Mouse (Mus musculus) liver, embryonic 14.5 days (tissue): Measurements from ENCODE around the gene Scap. TPM values are rescaled to one million over a fixed set of nuclear protein-coding genes. Genes with fewer than 3 reads are reported as not detected.
A peak's percentile ranks its signal among the peaks of the same experiment; 100 is the strongest.

ENCODE experiments used
- ATAC-seq: fragments of 200-750 bp; cut with Nextera tagmentation; 2 replicates; pipeline ENCODE4 v1.8.0; 2017; ENCODE audit warnings: moderate number of reproducible peaks, mild to moderate bottlenecking, moderate library complexity; ENCODE audit not compliant: insufficient read depth
- DNase-seq, 3 experiments: peaks; one replicate each; pipeline ENCODE4 v3.0.0-alpha.2; 2012 to 2013; ENCODE audit warnings: low read depth in 3 of 3, low spot score in 3 of 3
- H3K27ac ChIP-seq: fragments of 300-500 bp; sonication (generic); 2 replicates; pipeline ENCODE4 v1.5.1; 2014; ENCODE audit warnings: moderate library complexity, mild to moderate bottlenecking, control low read depth, inconsistent platforms
- H3K27me3 ChIP-seq: fragments of 300-500 bp; sonication (generic); 2 replicates; pipeline ENCODE4 v1.6.1; 2014; ENCODE audit warnings: mild to moderate bottlenecking, low read length, moderate library complexity; ENCODE audit not compliant: control insufficient read depth, insufficient read depth
- H3K36me3 ChIP-seq: fragments of 300-500 bp; sonication (generic); replicated peaks from 2 replicates; pipeline ENCODE4 v1.6.1; 2014; ENCODE audit warnings: low read depth; ENCODE audit not compliant: control insufficient read depth, insufficient read depth
- H3K4me1 ChIP-seq, 2 experiments: fragments of 200-500 bp in 1 of 2; fragments of 300-500 bp in 1 of 2; sonication (generic) in 1 of 2; replicated peaks; 2 replicates each; pipeline ENCODE4 v1.6.1; 2012 to 2014; ENCODE audit warnings: antibody characterized with exemption in 1 of 2, inconsistent platforms in 1 of 2, low read length in 1 of 2; ENCODE audit not compliant: control insufficient read depth in 2 of 2, insufficient read depth in 2 of 2
- H3K4me2 ChIP-seq: fragments of 300-500 bp; sonication (generic); 2 replicates; pipeline ENCODE4 v1.6.1; 2014; ENCODE audit warnings: low read depth, mild to moderate bottlenecking, control low read depth, moderate library complexity
- H3K4me3 ChIP-seq, 2 experiments: fragments of 200-500 bp in 1 of 2; fragments of 300-500 bp in 1 of 2; sonication (generic) in 1 of 2; 2 replicates each; pipeline ENCODE4 v1.5.1; 2012 to 2014; ENCODE audit warnings: low read depth in 2 of 2, low read length in 2 of 2, mild to moderate bottlenecking in 2 of 2, control low read depth in 1 of 2, inconsistent platforms in 1 of 2, moderate library complexity in 1 of 2; ENCODE audit not compliant: insufficient read depth in 1 of 2
- H3K9ac ChIP-seq: fragments of 300-500 bp; sonication (generic); replicated peaks from 2 replicates; pipeline ENCODE4 v1.6.1; 2014; ENCODE audit warnings: mild to moderate bottlenecking, control low read depth, moderate library complexity
- H3K9me3 ChIP-seq: fragments of 300-500 bp; sonication (generic); 2 replicates; pipeline ENCODE4 v1.6.1; 2016; ENCODE audit warnings: low read length, mixed read lengths; ENCODE audit not compliant: control insufficient read depth
- CTCF ChIP-seq: IDR thresholded peaks from 2 replicates; pipeline ENCODE4 v1.5.1; 2016; ENCODE audit warnings: antibody characterized with exemption, low read depth, control low read depth
- EP300 ChIP-seq: IDR thresholded peaks from 2 replicates; pipeline ENCODE4 v1.6.1; 2016; ENCODE audit warnings: antibody characterized with exemption, low read depth
- WGBS: fragments of 180-500 bp; shearing (Covaris S2); extraction: QIAGEN DNeasy Blood & Tissue Kit; methylation state at CpG from one replicate; pipeline ENCODE4 v1.1.7; 2014; ENCODE audit not compliant: insufficient replicate concordance; 5-methylcytosine and 5-hydroxymethylcytosine counted together
- polyA plus RNA-seq, 2 experiments: library from polyadenylated mRNA; depleted of rRNA in 1 of 2; stranded (reverse) in 1 of 2; unstranded in 1 of 2; fragments of >200 nt; fragmentation: Nextera tagmentation in 1 of 2; extraction: Ambion mirVana in 1 of 2; gene quantifications; 2 replicates each; pipeline versions ENCODE4 v1.2.1 to v1.2.3; 2012 to 2014

Gene Scap
- polyA plus RNA-seq, 2 experiments, result 9.4 to 15.6 TPM

DNA sequence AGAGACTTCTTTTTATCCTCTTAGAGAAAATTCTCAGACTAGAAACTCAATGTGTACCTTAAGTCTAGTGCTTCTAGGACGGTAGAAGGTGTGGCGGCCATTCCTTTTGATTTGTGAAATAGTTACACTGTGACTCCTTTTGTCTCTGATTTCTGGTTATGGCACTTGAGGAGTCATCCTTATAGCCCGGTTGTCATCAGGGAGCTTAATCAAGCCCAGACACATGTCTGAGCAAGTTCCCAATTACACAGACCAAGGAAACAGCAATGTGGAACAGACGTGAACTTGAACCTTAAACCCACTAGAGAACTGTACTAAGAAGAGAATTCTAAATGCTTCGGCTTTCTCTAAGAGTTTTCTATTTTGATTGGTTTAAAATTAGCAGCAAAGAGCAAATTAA is 17.1 kb downstream of the Scap start:
- H3K4me1 ChIP-seq, result peaks cover 3 to 17% of the 10 kb centered on the region in 2 experiments; a peak in 2 of 4 replicates
- no peak overlapping the region for H3K4me3 ChIP-seq
- no peak overlapping the region for H3K4me2 ChIP-seq
- no peak overlapping the region for H3K9ac ChIP-seq
- 60% methylated on average over 5 of the region's 5 CpGs for WGBS
- H3K36me3 ChIP-seq, result no peaks in the 10 kb centered on the region
- no peak for ATAC-seq
- no peaks in the 10 kb centered on the region for H3K27me3 ChIP-seq
- no peak for TF ChIP-seq CTCF
- TF ChIP-seq EP300, result no peak
- DNase-seq, result no peak
- H3K9me3 ChIP-seq, result no peaks in the 10 kb centered on the region
- H3K27ac ChIP-seq, result no peak overlapping the region

DNA sequence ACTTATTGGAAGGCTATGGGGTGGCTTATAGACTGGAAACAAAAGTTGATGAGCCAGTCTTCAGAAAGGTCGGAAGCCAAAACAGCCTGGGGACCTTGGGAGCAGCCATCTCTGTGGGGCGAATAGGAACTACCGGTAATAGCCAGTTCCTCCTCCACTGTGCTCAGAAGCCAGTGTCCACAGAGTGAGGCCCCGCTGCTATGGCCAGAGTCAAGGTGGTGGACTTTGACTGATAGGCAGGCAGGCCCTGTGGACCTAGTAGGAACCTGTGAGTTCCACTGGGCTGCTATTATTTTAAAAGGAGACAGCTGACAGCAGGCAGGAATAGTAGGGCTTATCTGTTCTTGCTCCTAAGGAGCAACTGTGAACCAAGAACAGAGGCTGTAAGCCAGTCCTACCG is 17.5 kb downstream of the Scap start:
- TF ChIP-seq CTCF (no peak), EP300 (no peak)
- Histone ChIP-seq H3K4me2 (no peak overlapping the region), H3K9ac (no peak overlapping the region), H3K4me3 (no peak overlapping the region), H3K9me3 (no peaks in the 10 kb centered on the region), H3K27ac (no peak overlapping the region), H3K36me3 (no peaks in the 10 kb centered on the region), H3K4me1 (peaks cover 3 to 17% of the 10 kb centered on the region in 2 experiments; a peak in 2 of 4 replicates), H3K27me3 (no peaks in the 10 kb centered on the region)
- ATAC-seq (peak; percentile 50; the same call in 1 of the 2 replicates), DNase-seq (no peak)
- 38% methylated on average over 5 of the region's 5 CpGs for WGBS

DNA sequence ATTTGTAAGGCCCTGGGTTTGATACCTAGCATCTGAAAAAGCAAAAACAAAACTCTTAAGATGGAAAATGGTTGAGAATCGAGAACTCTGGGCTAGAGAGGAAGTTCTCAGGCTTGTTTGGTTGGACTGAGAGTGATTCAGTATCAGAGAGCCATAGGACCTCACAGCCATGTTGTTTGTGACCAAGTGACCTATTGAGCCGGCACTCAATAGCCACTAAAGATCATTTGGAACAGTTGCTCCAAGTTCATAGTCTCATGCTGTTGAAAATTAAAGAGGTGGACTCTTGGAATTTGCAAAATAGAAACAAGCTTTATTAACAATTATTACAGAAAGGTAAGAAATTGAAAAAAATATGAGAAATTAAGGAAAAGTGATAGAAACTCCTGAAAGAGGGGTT is 18.3 kb downstream of the Scap start:
- no peak for ATAC-seq
- DNase-seq, result no peak
- Histone ChIP-seq H3K36me3 (no peaks in the 10 kb centered on the region), H3K9ac (no peak overlapping the region), H3K4me2 (no peak overlapping the region), H3K27me3 (no peaks in the 10 kb centered on the region), H3K9me3 (no peaks in the 10 kb centered on the region), H3K4me1 (peaks cover 3 to 17% of the 10 kb centered on the region in 2 experiments; a peak in 2 of 4 replicates), H3K27ac (no peak overlapping the region), H3K4me3 (no peak overlapping the region)
- WGBS, result 45% methylated on average over 2 of the region's 2 CpGs
- TF ChIP-seq CTCF (no peak), EP300 (no peak)

DNA sequence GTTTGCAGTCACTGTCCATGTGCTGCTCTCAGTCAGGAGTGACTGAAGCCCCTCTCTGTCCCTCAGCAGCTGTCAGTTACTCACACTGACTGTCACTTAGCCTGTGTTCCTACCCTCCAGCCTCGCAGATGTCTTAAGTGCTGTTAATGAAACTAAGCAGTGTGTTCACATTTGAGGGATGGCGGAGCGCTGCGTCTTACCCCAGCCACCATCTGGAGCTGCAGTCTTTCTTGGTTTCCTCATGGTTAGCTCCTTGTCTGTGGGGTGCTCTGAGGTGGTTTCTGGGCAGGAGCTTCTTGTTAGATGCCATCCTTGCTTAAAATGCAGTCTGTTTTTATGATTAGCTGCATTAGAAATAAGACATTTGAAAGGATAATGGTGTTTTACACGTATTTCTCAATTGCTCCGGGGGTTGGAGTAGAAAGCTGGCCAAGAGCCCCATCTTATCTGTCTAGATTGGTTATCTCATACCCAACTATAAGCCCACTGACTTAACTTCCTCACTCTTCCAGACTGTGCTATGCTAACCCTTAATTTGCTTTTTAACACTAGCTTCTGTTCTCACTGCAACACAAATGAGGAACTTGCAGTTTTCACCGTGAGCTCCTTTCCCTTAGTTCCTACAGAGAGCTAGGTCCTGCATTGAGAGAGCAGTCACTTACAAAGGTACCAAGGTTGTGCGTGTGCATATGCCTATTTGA is 19.0 kb downstream of the Scap start:
- H3K4me1 ChIP-seq, result peaks cover 3 to 17% of the 10 kb centered on the region in 2 experiments; a peak in 3 of 4 replicates
- DNase-seq (no peak), ATAC-seq (no peak)
- no peak overlapping the region for H3K4me3 ChIP-seq
- 32% methylated on average over 8 of the region's 8 CpGs for WGBS
- no peaks in the 10 kb centered on the region for H3K9me3 ChIP-seq
- H3K27me3 ChIP-seq, result no peaks in the 10 kb centered on the region
- H3K4me2 ChIP-seq, result no peak overlapping the region
- H3K36me3 ChIP-seq, result no peaks in the 10 kb centered on the region
- TF ChIP-seq CTCF (no peak), EP300 (no peak)
- no peak overlapping the region for H3K27ac ChIP-seq
- H3K9ac ChIP-seq, result no peak overlapping the region

DNA sequence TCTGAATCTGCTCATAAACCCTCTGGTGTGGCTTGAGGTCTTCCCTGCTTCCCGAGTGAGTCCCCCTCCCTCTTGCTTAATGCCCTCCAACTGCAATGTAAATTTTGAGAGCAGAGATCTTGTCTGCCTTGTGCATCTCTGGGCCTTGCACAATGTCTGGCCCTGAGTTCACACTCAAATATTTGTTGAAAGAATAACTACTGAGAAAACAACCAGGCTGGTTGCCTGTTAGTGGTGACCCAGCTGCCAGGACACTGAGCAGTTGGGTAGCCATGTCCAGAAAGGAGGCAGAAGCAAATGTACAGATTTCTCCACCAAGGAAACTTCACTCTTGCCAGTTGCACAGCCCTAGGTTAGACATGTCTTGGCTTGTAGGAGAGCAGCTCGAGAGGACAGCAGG is 25.3 kb downstream of the Scap start:
- no peak overlapping the region for H3K4me2 ChIP-seq
- H3K4me1 ChIP-seq, result peaks cover 0 to 4% of the 10 kb centered on the region in 2 experiments; a peak in 2 of 4 replicates
- ATAC-seq (peak; percentile 32; the same call in 1 of the 2 replicates), DNase-seq (peak in 1 of 3 experiments; percentile 12)
- no peak overlapping the region for H3K9ac ChIP-seq
- 66% methylated on average over 2 of the region's 2 CpGs for WGBS
- TF ChIP-seq EP300, result no peak
- no peak for TF ChIP-seq CTCF
- no peak overlapping the region for H3K27ac ChIP-seq
- no peak overlapping the region for H3K4me3 ChIP-seq
- H3K36me3 ChIP-seq, result no peaks in the 10 kb centered on the region
- no peaks in the 10 kb centered on the region for H3K27me3 ChIP-seq
- H3K9me3 ChIP-seq, result no peaks in the 10 kb centered on the region
